In the genomic region with DNA sequence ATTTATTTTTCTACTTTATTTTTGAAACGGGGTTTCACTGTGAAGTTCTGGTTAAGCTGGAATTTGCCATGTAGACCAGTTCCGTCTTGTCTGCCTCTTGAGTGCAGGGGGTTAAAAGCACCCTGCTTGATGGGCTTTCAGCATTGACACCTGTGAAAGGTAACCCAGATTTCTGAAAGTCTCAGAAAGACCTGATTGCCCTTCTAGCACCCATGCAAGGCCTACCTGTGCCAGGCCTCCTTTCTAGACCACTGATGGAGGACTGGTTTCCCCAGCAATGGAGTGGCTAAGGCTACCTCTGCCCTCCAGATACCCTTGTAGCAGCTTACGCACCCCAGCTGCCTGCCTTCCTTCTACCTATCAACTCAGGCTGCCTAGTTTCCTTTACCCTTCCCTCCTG, we compare ENCODE assay signal across 8 mouse cellular contexts. TPM values are rescaled to one million over a fixed set of nuclear protein-coding genes. Genes with fewer than 3 reads are reported as not detected.
A peak's percentile ranks its signal among the peaks of the same experiment; 100 is the strongest.
DNase-seq lines count a peak whose midpoint lies in the region; ATAC-seq and TF ChIP-seq lines count a peak whose summit lies in the region.

No protein-coding gene starts in this region.

- H3K4me1 ChIP-seq in heart, adult 2 months (ENCODE audit: control insufficient read depth, insufficient read depth, low read length) = peaks cover 3% of the 10 kb centered on the region; the same call in 1 of the 2 replicates
- H3K4me1 ChIP-seq in CH12.LX (ENCODE audit: control insufficient read depth in 1 of 2, insufficient read depth in 2 of 2) = peaks cover 17 to 58% of the 10 kb centered on the region in 2 experiments
- peaks cover 17% of the 10 kb centered on the region for H3K4me1 ChIP-seq in forebrain, postnatal 0 days (ENCODE audit: insufficient read depth)
- peaks cover 31% of the 10 kb centered on the region for H3K4me1 ChIP-seq in liver, embryonic 16.5 days (ENCODE audit: control insufficient read depth, low read depth, low read length)

- H3K79me2 ChIP-seq in heart, adult 2 months (replicated peaks; ENCODE audit: control insufficient read depth, insufficient read depth, low read length) = no peaks in the 10 kb centered on the region; the same call in 1 of the 2 replicates
- peaks cover 26% of the 10 kb centered on the region for H3K79me2 ChIP-seq in CH12.LX (replicated peaks; ENCODE audit: control insufficient read depth, extremely low read depth, insufficient read depth, poor library complexity, severe bottlenecking)

- intact Hi-C loops in heart, adult 2 months (cut with DNase I) = loop anchor here (5.0 kb wide), 1 partner anchor 82 kb away; the partner anchor contains the start of gene Ccnf
- intact Hi-C loops in heart, postnatal 10 days (cut with DNase I) = loop anchor here (5.0 kb wide), 2 partner anchors 82 to 182 kb away; partner anchors contain the start of genes Abca17, Abca3 and Ccnf

- no peak for TF ChIP-seq EP300 in heart, adult 2 months (IDR thresholded peaks at IDR 0.05; ENCODE audit: insufficient read depth, low read depth, low read length)
- TF ChIP-seq EP300 in CH12.LX (IDR thresholded peaks at IDR 0.05; ENCODE audit: low read length) = no peak

- no peak for TF ChIP-seq RAD21 in CH12.LX (IDR thresholded peaks at IDR 0.05; ENCODE audit: low read depth, low read length)

- no peak for TF ChIP-seq POLR2A in heart, adult 2 months (IDR thresholded peaks at IDR 0.05; ENCODE audit: insufficient read depth, low read depth, low read length)
- no peak for TF ChIP-seq POLR2A in CH12.LX (IDR thresholded peaks at IDR 0.05; ENCODE audit: low read depth, low read length)

- no peak for DNase-seq in heart, adult 2 months
- DNase-seq in heart, postnatal 10 days = no peak
- DNase-seq in CH12.LX (ENCODE audit: extremely low read depth) = no peak
- no peak for DNase-seq in forebrain, postnatal 0 days
- no peak for DNase-seq in ovary, postnatal 10 days (ENCODE audit: low spot score)
- no peak for DNase-seq in right cerebral cortex, postnatal 25 days
- no peak for DNase-seq in c-Kit-positive CD71-positive TER-119-positive erythroid progenitor cells, embryonic 14.5 days (ENCODE audit: low spot score)

- dilution Hi-C loops in CH12.LX (cut with MboI; ENCODE audit: extremely low pct_ligation_motif_present, extremely low pct_unique_long_range_greater_than_20kb, low sequenced_read_pairs) = no loop called here

- no peak for ATAC-seq in forebrain, postnatal 0 days
- no peak for ATAC-seq in liver, embryonic 16.5 days (ENCODE audit: low read depth)

- no peaks in the 10 kb centered on the region for H3K9me3 ChIP-seq in CH12.LX (replicated peaks; ENCODE audit: low read length)
- no peaks in the 10 kb centered on the region for H3K9me3 ChIP-seq in forebrain, postnatal 0 days (ENCODE audit: low read length)
- no peaks in the 10 kb centered on the region for H3K9me3 ChIP-seq in liver, embryonic 16.5 days (replicated peaks; ENCODE audit: control insufficient read depth, low read length)

- H3K9ac ChIP-seq in heart, adult 2 months (ENCODE audit: low read depth, low read length) = no peak overlapping the region
- peak overlapping the region; percentile 83; the same call in 1 of the 2 replicates for H3K9ac ChIP-seq in CH12.LX (ENCODE audit: insufficient read depth, low read depth)
- H3K9ac ChIP-seq in forebrain, postnatal 0 days = peak overlapping the region; percentile 94
- peak overlapping the region; percentile 95 for H3K9ac ChIP-seq in liver, embryonic 16.5 days (ENCODE audit: low read depth, low read length)

- WGBS in heart, adult 2 months = 55% methylated on average over 3 of the region's 3 CpGs
- whole genome bisulfite sequencing in forebrain, postnatal 0 days = 64% methylated on average over 3 of the region's 3 CpGs
- 55% methylated on average over 3 of the region's 3 CpGs for WGBS in liver, embryonic 16.5 days (ENCODE audit: insufficient replicate concordance)

- peak overlapping the region; percentile 53; the same call in 1 of the 2 replicates for H3K4me2 ChIP-seq in CH12.LX (ENCODE audit: insufficient read depth, low read depth, poor library complexity, severe bottlenecking)
- H3K4me2 ChIP-seq in forebrain, postnatal 0 days (ENCODE audit: low read depth) = peak overlapping the region; percentile 78
- peak overlapping the region; percentile 76 for H3K4me2 ChIP-seq in liver, embryonic 16.5 days (ENCODE audit: low read depth, low read length)

- no peak for TF ChIP-seq CTCF in heart, adult 2 months (IDR thresholded peaks at IDR 0.05)
- no peak for TF ChIP-seq CTCF in CH12.LX (conservative IDR thresholded peaks at IDR 0.05 in 1 of 2, IDR thresholded peaks at IDR 0.05 in 1 of 2; ENCODE audit: low read depth in 2 of 2, low read length in 2 of 2)
- TF ChIP-seq CTCF in forebrain, postnatal 0 days (IDR thresholded peaks at IDR 0.05; ENCODE audit: low read depth) = no peak

- peak overlapping the region; percentile 92 for H3K4me3 ChIP-seq in heart, adult 2 months
- peak overlapping the region; percentile 78 to 96 (median 84) for H3K4me3 ChIP-seq in CH12.LX (replicated peaks in 1 of 3; ENCODE audit: low read depth in 2 of 3, low read length in 2 of 3, poor library complexity in 1 of 3)
- H3K4me3 ChIP-seq in forebrain, postnatal 0 days (ENCODE audit: low read depth, low read length) = peak overlapping the region; percentile 73
- H3K4me3 ChIP-seq in liver, embryonic 16.5 days (ENCODE audit: low read depth, low read length) = peak overlapping the region; percentile 95

- in situ Hi-C loops in CH12.LX (cut with MboI; ENCODE audit: low pct_ligation_motif_present, low pct_unique_long_range_greater_than_20kb, low sequenced_read_pairs) = no loop called here

- H3K36me3 ChIP-seq in heart, adult 2 months (ENCODE audit: control insufficient read depth, insufficient read depth, low read length) = no peaks in the 10 kb centered on the region
- H3K36me3 ChIP-seq in CH12.LX (replicated peaks in 1 of 2; ENCODE audit: control insufficient read depth in 1 of 2, insufficient read depth in 1 of 2, low read length in 1 of 2) = peaks cover 19 to 25% of the 10 kb centered on the region in 2 experiments
- peaks cover 10% of the 10 kb centered on the region for H3K36me3 ChIP-seq in forebrain, postnatal 0 days (ENCODE audit: insufficient read depth)
- H3K36me3 ChIP-seq in liver, embryonic 16.5 days (ENCODE audit: control insufficient read depth, insufficient read depth) = peaks cover 16% of the 10 kb centered on the region

- peak overlapping the region; percentile 100 for H3K27ac ChIP-seq in heart, adult 2 months
- H3K27ac ChIP-seq in CH12.LX (ENCODE audit: insufficient read depth, low read depth) = no peak overlapping the region
- peak overlapping the region; percentile 97 for H3K27ac ChIP-seq in forebrain, postnatal 0 days (ENCODE audit: low read depth, low read length)
- H3K27ac ChIP-seq in liver, embryonic 16.5 days (ENCODE audit: low read length) = peak overlapping the region; percentile 96

- no peaks in the 10 kb centered on the region for H3K27me3 ChIP-seq in heart, adult 2 months (ENCODE audit: control insufficient read depth, insufficient read depth, low read length)
- H3K27me3 ChIP-seq in CH12.LX (replicated peaks) = no peaks in the 10 kb centered on the region
- no peaks in the 10 kb centered on the region for H3K27me3 ChIP-seq in forebrain, postnatal 0 days (ENCODE audit: insufficient read depth, low read length)
- no peaks in the 10 kb centered on the region for H3K27me3 ChIP-seq in liver, embryonic 16.5 days (ENCODE audit: control insufficient read depth, insufficient read depth, low read depth, low read length)

RNA-seq across cellular contexts. Expression of gene Atp6v0c, which starts 0.6 kb away (rescaled TPM):
- total RNA-seq in heart, adult 2 months (2021) = 100 to 1,000 TPM; 219 to 255 TPM
- 732 and 788 TPM in 2 replicates for polyA plus RNA-seq in heart, adult 2 months (2012; rRNA removed)
- total RNA-seq in heart, postnatal 10 days (2021) = 100 to 1,000 TPM; 275 to 284 TPM
- total RNA-seq in CH12.LX (2012; rRNA removed) (79.4 and 83.2 TPM in 2 replicates), CH12.LX (2014; rRNA removed) (41.8 and 49.1 TPM in 2 replicates)
- polyA plus RNA-seq in CH12.LX (2012; ENCODE audit: insufficient read length, low read depth) = 317 and 407 TPM in 2 replicates
- total RNA-seq in forebrain, postnatal 0 days (2014; rRNA removed) = 386 and 489 TPM in 2 replicates
- polyA plus RNA-seq in forebrain, postnatal 0 days (2015; fragmentation: Nextera tagmentation; extraction: Ambion mirVana) = 1,891 and 2,006 TPM in 2 replicates
- polyA plus RNA-seq in liver, embryonic 16.5 days (2015; fragmentation: Nextera tagmentation; extraction: Ambion mirVana) = 352 and 382 TPM in 2 replicates

RNA-seq across cellular contexts. Expression of gene Amdhd2, which starts 6.6 kb away (rescaled TPM):
- 10 to 100 TPM in 1 of 2 experiments, 1 to 10 TPM in 1; 9.0 to 10.2 TPM for total RNA-seq in heart, adult 2 months (2021)
- 11.5 and 17.7 TPM in 2 replicates for polyA plus RNA-seq in heart, adult 2 months (2012; rRNA removed)
- 10 to 100 TPM; 20.7 to 22.8 TPM for total RNA-seq in heart, postnatal 10 days (2021)
- total RNA-seq in CH12.LX (2012; rRNA removed) (0.59 and 0.64 TPM in 2 replicates), CH12.LX (2014; rRNA removed) (not detected in 2 replicates)
- polyA plus RNA-seq in CH12.LX (2012; ENCODE audit: insufficient read length, low read depth) = not detected in 2 replicates
- total RNA-seq in forebrain, postnatal 0 days (2014; rRNA removed) = 37.9 and 47.6 TPM in 2 replicates
- 34.5 and 35.4 TPM in 2 replicates for polyA plus RNA-seq in forebrain, postnatal 0 days (2015; fragmentation: Nextera tagmentation; extraction: Ambion mirVana)
- polyA plus RNA-seq in liver, embryonic 16.5 days (2015; fragmentation: Nextera tagmentation; extraction: Ambion mirVana) = 20.7 and 25.0 TPM in 2 replicates

RNA-seq across cellular contexts. Expression of gene Pdpk1, which starts 19.4 kb away (rescaled TPM):
- total RNA-seq in heart, adult 2 months (2021) = 10 to 100 TPM; 42.5 to 49.1 TPM
- polyA plus RNA-seq in heart, adult 2 months (2012; rRNA removed) = 10.4 and 20.6 TPM in 2 replicates
- total RNA-seq in heart, postnatal 10 days (2021) = 10 to 100 TPM; 49.4 to 52.9 TPM
- 15.3 and 15.9 TPM in 2 replicates for total RNA-seq in CH12.LX (2012; rRNA removed)
- total RNA-seq in CH12.LX (2014; rRNA removed) = 16.7 and 17.0 TPM in 2 replicates
- 9.6 and 12.2 TPM in 2 replicates for polyA plus RNA-seq in CH12.LX (2012; ENCODE audit: insufficient read length, low read depth)
- 50.9 and 55.8 TPM in 2 replicates for total RNA-seq in forebrain, postnatal 0 days (2014; rRNA removed)
- polyA plus RNA-seq in forebrain, postnatal 0 days (2015; fragmentation: Nextera tagmentation; extraction: Ambion mirVana) = 33.8 and 59.0 TPM in 2 replicates
- 24.3 and 24.4 TPM in 2 replicates for polyA plus RNA-seq in liver, embryonic 16.5 days (2015; fragmentation: Nextera tagmentation; extraction: Ambion mirVana)

RNA-seq across cellular contexts. Expression of gene Tbc1d24, which starts 35.2 kb away (rescaled TPM):
- 10 to 100 TPM; 10.3 to 11.0 TPM for total RNA-seq in heart, adult 2 months (2021)
- polyA plus RNA-seq in heart, adult 2 months (2012; rRNA removed) = 11.3 and 29.1 TPM in 2 replicates
- total RNA-seq in heart, postnatal 10 days (2021) = 10 to 100 TPM in 1 of 2 experiments, 1 to 10 TPM in 1; 8.4 to 11.0 TPM
- 4.2 and 4.8 TPM in 2 replicates for total RNA-seq in CH12.LX (2012; rRNA removed)
- total RNA-seq in CH12.LX (2014; rRNA removed) = 3.5 and 4.5 TPM in 2 replicates
- polyA plus RNA-seq in CH12.LX (2012; ENCODE audit: insufficient read length, low read depth) = 5.8 and 6.6 TPM in 2 replicates
- total RNA-seq in forebrain, postnatal 0 days (2014; rRNA removed) = 94.5 and 113 TPM in 2 replicates
- polyA plus RNA-seq in forebrain, postnatal 0 days (2015; fragmentation: Nextera tagmentation; extraction: Ambion mirVana) = 15.7 and 23.5 TPM in 2 replicates
- 7.0 and 7.4 TPM in 2 replicates for polyA plus RNA-seq in liver, embryonic 16.5 days (2015; fragmentation: Nextera tagmentation; extraction: Ambion mirVana)

RNA-seq across cellular contexts. Expression of gene Ntn3, which starts 39.2 kb away (rescaled TPM):
- 1 to 10 TPM in 1 of 2 experiments, under 1 TPM in 1; 0.97 to 1.0 TPM for total RNA-seq in heart, adult 2 months (2021)
- polyA plus RNA-seq in heart, adult 2 months (2012; rRNA removed) = 0.64 and 1.1 TPM in 2 replicates
- total RNA-seq in heart, postnatal 10 days (2021) = 1 to 10 TPM; 1.6 to 1.7 TPM
- total RNA-seq in CH12.LX (2012; rRNA removed) (0.08 TPM in 2 replicates), CH12.LX (2014; rRNA removed) (not detected in 2 replicates)
- polyA plus RNA-seq in CH12.LX (2012; ENCODE audit: insufficient read length, low read depth) = 0.10 TPM in 1 of 2 replicates, not detected in the other
- total RNA-seq in forebrain, postnatal 0 days (2014; rRNA removed) = 18.3 and 19.6 TPM in 2 replicates
- 2.9 and 4.0 TPM in 2 replicates for polyA plus RNA-seq in forebrain, postnatal 0 days (2015; fragmentation: Nextera tagmentation; extraction: Ambion mirVana)
- polyA plus RNA-seq in liver, embryonic 16.5 days (2015; fragmentation: Nextera tagmentation; extraction: Ambion mirVana) = 0.65 and 0.78 TPM in 2 replicates

Comparison
In these comparisons a context has a peak if more than half of its experiments do, and no peak if none do; other contexts are left out.
1. RNA of gene Amdhd2, which starts 6.6 kb away (total RNA-seq): 37.9 to 47.6 TPM in forebrain, postnatal 0 days, 20.7 to 22.8 TPM in heart, postnatal 10 days and 9.0 to 10.2 TPM in heart, adult 2 months; 0.59 to 0.64 TPM in CH12.LX; every median in the first group is over 4 times any median in the second.
2. Peak in every context shown above with its lines, with median percentiles within 50 percentile points of each other: H3K4me3 ChIP-seq and H3K4me2 ChIP-seq.